Mouse (Mus musculus) MEL-GATA-1-ER (cell line): Measurements from ENCODE around the gene Coasy.

ENCODE experiments used
- DNase-seq: peaks from one replicate; pipeline ENCODE4 v3.0.0-alpha.2; 2012; ENCODE audit warnings: low read depth; ENCODE audit errors: extremely low read depth

Gene Coasy

DNA sequence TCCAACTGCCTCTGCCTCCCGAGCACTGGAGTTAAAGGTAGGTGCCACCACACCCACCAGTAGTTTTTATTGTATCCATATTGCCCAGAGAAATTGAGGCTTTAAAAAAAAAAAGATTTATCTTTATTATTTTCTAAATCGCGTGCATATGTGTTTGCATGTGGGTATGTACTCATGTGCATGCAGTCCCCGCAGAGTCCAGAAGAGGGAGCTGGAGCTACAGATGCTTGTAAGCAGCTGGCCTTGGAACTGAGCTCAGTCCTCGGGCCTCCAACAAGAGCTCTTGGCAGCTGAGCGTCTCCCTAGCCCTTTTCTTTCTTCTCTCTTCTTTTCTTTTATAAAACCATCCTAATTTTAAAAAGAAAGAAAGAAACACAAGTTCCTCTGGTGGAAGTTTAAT is 49.3 kb downstream of the Coasy start:
- DNase-seq, result no peak

- no peak for DNase-seq
Measured at GRCm38 (mm10) chr11:101133037-101133436, 50.7 kb downstream of the Coasy start.

GRCm38 (mm10) chr11:101134217-101134865 is 52.0 kb downstream of the Coasy start:
- DNase-seq, result no peak
